ENCODE assay signal across 23 mouse cellular contexts in the genomic region with DNA sequence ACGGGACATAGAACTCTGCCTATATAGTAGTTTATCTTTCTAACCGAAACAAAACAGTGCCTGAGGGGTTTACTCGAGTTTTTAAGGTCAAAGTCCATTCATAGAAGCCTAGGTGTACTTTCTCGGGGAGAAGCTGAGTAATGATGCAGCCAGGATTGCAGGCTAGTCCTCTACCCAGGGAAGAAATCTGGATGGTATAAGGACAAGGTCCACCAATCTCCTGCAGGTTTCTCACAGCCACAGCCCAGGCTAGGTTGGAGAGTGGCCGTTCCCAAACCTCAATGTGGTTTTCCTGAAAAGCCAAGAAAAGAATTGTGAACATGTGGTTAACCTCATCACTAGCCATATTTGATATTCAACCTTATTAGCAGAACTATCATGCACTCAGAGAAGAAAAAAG.
"Had no signal": no experiment of that assay in that cellular context is flagged by ENCODE, and none has a peak within 500 bp of the region (broad histone marks: within the 10 kb centered on the region; RNA-seq: fewer than 3 reads in every experiment).

No protein-coding gene starts in this region.

- H3K4me1 ChIP-seq: limb, embryonic 10.5 days; lung, embryonic 15.5 days; neural tube, embryonic 12.5 days had no signal

- H3K27ac ChIP-seq: limb, embryonic 10.5 days; limb, embryonic 13.5 days; liver, embryonic 12.5 days; liver, embryonic 15.5 days; lung, embryonic 15.5 days; neural tube, embryonic 12.5 days; neural tube, embryonic 15.5 days; stomach, postnatal 0 days had no signal

- H3K27me3 ChIP-seq: limb, embryonic 13.5 days; liver, embryonic 12.5 days; liver, embryonic 15.5 days; lung, embryonic 15.5 days; neural tube, embryonic 12.5 days; neural tube, embryonic 15.5 days had no signal

- DNase-seq: kidney, adult 9 months; kidney, postnatal 14 days; kidney, postnatal 4 days; layer of hippocampus, adult 9-11 months; liver; lung, adult 18-20 months; lung, postnatal 10 days; lung, postnatal 4 days; midbrain, embryonic 14.5 days; right cerebral cortex, adult 18-20 months; right cerebral cortex, postnatal 14 days; right cerebral cortex, postnatal 4 days; thymus, adult 2 months; thymus, postnatal 14 days had no signal

- H3K36me3 ChIP-seq: neural tube, embryonic 15.5 days had no signal

- H3K4me3 ChIP-seq: limb, embryonic 10.5 days; limb, embryonic 13.5 days; liver, embryonic 12.5 days; liver, embryonic 15.5 days; lung, embryonic 15.5 days; neural tube, embryonic 12.5 days; neural tube, embryonic 15.5 days had no signal

- H3K9ac ChIP-seq: limb, embryonic 13.5 days; liver, embryonic 12.5 days; liver, embryonic 15.5 days; lung, embryonic 15.5 days; neural tube, embryonic 12.5 days; neural tube, embryonic 15.5 days had no signal

- ATAC-seq: liver, embryonic 12.5 days had no signal

- H3K4me2 ChIP-seq: limb, embryonic 13.5 days; liver, embryonic 12.5 days; liver, embryonic 15.5 days; lung, embryonic 15.5 days; midbrain, embryonic 11.5 days; neural tube, embryonic 12.5 days; neural tube, embryonic 15.5 days had no signal

- H3K9me3 ChIP-seq: limb, embryonic 10.5 days; limb, embryonic 13.5 days; liver, embryonic 12.5 days; liver, embryonic 15.5 days; lung, embryonic 15.5 days; neural tube, embryonic 12.5 days; neural tube, embryonic 15.5 days had no signal
